Mouse (Mus musculus) left cerebral cortex, adult 9 months (tissue): ENCODE results near the gene Cyth1.

Source experiments
- DNase-seq, 2 experiments: peaks; one replicate each; pipeline ENCODE4 v3.0.0; 2022; ENCODE audit warnings: low spot score in 2 of 2

Cyth1 gene

GRCm38 (mm10) chr11:118200834-118201830, 47.3 kb downstream of the Cyth1 start:
- DNase-seq: no peak

- peak in 1 of 2 experiments; percentile 35 for DNase-seq
These were observed 50.1 kb downstream of the Cyth1 start for GRCm38 (mm10) chr11:118198296-118198600.

GRCm38 (mm10) chr11:118197508-118198295, 50.7 kb downstream of the Cyth1 start:
- DNase-seq: peak in 1 of 2 experiments; percentile 71

GRCm38 (mm10) chr11:118196824-118197388, 51.5 kb downstream of the Cyth1 start:
- no peak for DNase-seq

- peak in 1 of 2 experiments; percentile 48 for DNase-seq
These were observed 54.8 kb downstream of the Cyth1 start for GRCm38 (mm10) chr11:118193390-118194147.

- DNase-seq: no peak
These were observed 55.4 kb downstream of the Cyth1 start for GRCm38 (mm10) chr11:118192973-118193372.

GRCm38 (mm10) chr11:118182768-118183167, 65.6 kb downstream of the Cyth1 start:
- no peak for DNase-seq

- no peak for DNase-seq
These were observed 66.0 kb downstream of the Cyth1 start for GRCm38 (mm10) chr11:118182353-118182752.

GRCm38 (mm10) chr11:118180199-118180598, 68.2 kb downstream of the Cyth1 start:
- no peak for DNase-seq

GRCm38 (mm10) chr11:118178236-118178635, 70.2 kb downstream of the Cyth1 start:
- no peak for DNase-seq

- DNase-seq: no peak
These were observed 73.6 kb downstream of the Cyth1 start for GRCm38 (mm10) chr11:118174752-118175151.

GRCm38 (mm10) chr11:118172768-118173167, 75.6 kb downstream of the Cyth1 start:
- DNase-seq: no peak

- no peak for DNase-seq
These were observed 78.1 kb downstream of the Cyth1 start for GRCm38 (mm10) chr11:118170333-118170732.

GRCm38 (mm10) chr11:118168714-118169113, 79.7 kb downstream of the Cyth1 start:
- DNase-seq: no peak

GRCm38 (mm10) chr11:118166626-118167025, 81.8 kb downstream of the Cyth1 start:
- no peak for DNase-seq

- DNase-seq: no peak
These were observed 82.7 kb downstream of the Cyth1 start for GRCm38 (mm10) chr11:118165681-118166080.

GRCm38 (mm10) chr11:118164566-118164965, 83.8 kb downstream of the Cyth1 start:
- no peak for DNase-seq

- no peak for DNase-seq
These were observed 86.1 kb downstream of the Cyth1 start for GRCm38 (mm10) chr11:118162245-118162644.

GRCm38 (mm10) chr11:118161240-118161639, 87.2 kb downstream of the Cyth1 start:
- DNase-seq: no peak

- no peak for DNase-seq
These were observed 87.6 kb downstream of the Cyth1 start for GRCm38 (mm10) chr11:118160763-118161162.

- no peak for DNase-seq
These were observed 89.6 kb downstream of the Cyth1 start for GRCm38 (mm10) chr11:118158753-118159152.
